Mouse (Mus musculus) forebrain, embryonic 14.5 days (tissue): Measurements from ENCODE around the gene Sh3bp5l. TPM values are rescaled to one million over a fixed set of nuclear protein-coding genes. Genes with fewer than 3 reads are reported as not detected.

Experiments used
- ATAC-seq: fragments of 200-750 bp; cut with Nextera tagmentation; 2 replicates; pipeline ENCODE4 v1.8.0; 2017; ENCODE audit warnings: mild to moderate bottlenecking, moderate library complexity
- DNase-seq: peaks from one replicate; pipeline ENCODE4 v3.0.0-alpha.2; 2015; ENCODE audit warnings: low spot score
- H3K27ac ChIP-seq: fragments of 300-500 bp; sonication (generic); 2 replicates; pipeline ENCODE4 v1.5.1; 2014; ENCODE audit warnings: low read depth, mild to moderate bottlenecking, control low read depth, low read length, moderate library complexity
- H3K27me3 ChIP-seq: fragments of 300-500 bp; sonication (generic); replicated peaks from 2 replicates; pipeline ENCODE4 v1.6.1; 2014; ENCODE audit warnings: low read length, control low read depth, mixed read lengths; ENCODE audit not compliant: control insufficient read depth, insufficient read depth
- H3K36me3 ChIP-seq: fragments of 300-500 bp; sonication (generic); 2 replicates; pipeline ENCODE4 v1.6.1; 2014; ENCODE audit warnings: low read length, control low read depth; ENCODE audit not compliant: control insufficient read depth, insufficient read depth
- H3K4me1 ChIP-seq: fragments of 300-500 bp; sonication (generic); 2 replicates; pipeline ENCODE4 v1.6.1; 2014; ENCODE audit warnings: antibody characterized with exemption, low read length, control low read depth; ENCODE audit not compliant: control insufficient read depth, insufficient read depth
- H3K4me2 ChIP-seq: fragments of 300-500 bp; sonication (generic); 2 replicates; pipeline ENCODE4 v1.6.1; 2014; ENCODE audit warnings: mild to moderate bottlenecking, control low read depth, low read length
- H3K4me3 ChIP-seq: fragments of 300-500 bp; sonication (generic); 2 replicates; pipeline ENCODE4 v1.5.1; 2014; ENCODE audit warnings: low read depth, low read length, control low read depth
- H3K9ac ChIP-seq: fragments of 300-500 bp; sonication (generic); 2 replicates; pipeline ENCODE4 v1.6.1; 2014; ENCODE audit warnings: mild to moderate bottlenecking, low read length, control low read depth, moderate library complexity
- H3K9me3 ChIP-seq: fragments of 300-500 bp; sonication (generic); replicated peaks from 2 replicates; pipeline ENCODE4 v1.6.1; 2016; ENCODE audit warnings: low read length, control low read depth, mixed read lengths; ENCODE audit not compliant: control insufficient read depth
- WGBS: fragments of 180-500 bp; shearing (Covaris S2); extraction: QIAGEN DNeasy Blood & Tissue Kit; methylation state at CpG from one replicate; pipeline ENCODE4 v1.1.7; 2014; 5-methylcytosine and 5-hydroxymethylcytosine counted together
- polyA plus RNA-seq: library from polyadenylated mRNA; unstranded; fragments of >200 nt; fragmentation: Nextera tagmentation; extraction: Ambion mirVana; gene quantifications from 2 replicates; pipeline ENCODE4 v1.2.1, GENCODE M21; 2014

Sh3bp5l gene
- polyA plus RNA-seq, 1 experiment from 2014 or later: 29.5 TPM

DNA sequence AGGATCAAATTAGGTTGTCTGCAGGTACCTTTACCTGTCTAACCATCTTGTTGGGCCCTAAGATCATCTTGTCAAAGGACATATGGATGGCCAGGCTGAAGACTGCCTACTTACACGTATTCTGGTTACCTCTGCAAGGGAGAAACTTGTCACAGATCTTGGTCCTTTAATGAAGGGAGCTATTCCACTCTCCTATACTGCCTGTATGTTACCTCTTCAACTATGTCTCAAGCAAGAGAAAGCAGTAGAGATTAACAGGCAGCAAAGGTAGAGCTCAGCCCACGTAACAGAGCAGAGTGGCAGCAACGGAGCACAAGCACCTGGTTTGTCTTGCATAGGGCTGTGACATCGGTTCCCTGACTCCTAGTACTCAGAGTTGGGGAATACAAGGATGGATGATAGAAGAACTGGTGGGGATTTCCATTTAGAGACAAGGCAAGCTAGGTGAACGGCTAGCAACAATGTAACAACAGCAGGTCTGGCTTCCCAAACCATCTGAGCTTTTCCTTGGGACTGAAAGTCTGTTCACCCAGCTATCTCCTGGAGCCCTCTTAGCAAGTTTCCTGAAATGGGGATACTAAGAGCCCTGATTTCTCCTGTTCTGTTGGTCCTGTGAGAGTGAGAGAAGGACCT, 14.9 kb upstream of the Sh3bp5l start:
- Histone ChIP-seq H3K4me2 (no peak overlapping the region), H3K27ac (no peak overlapping the region), H3K9me3 (no peaks in the 10 kb centered on the region), H3K4me1 (no peaks in the 10 kb centered on the region), H3K27me3 (no peaks in the 10 kb centered on the region), H3K9ac (no peak overlapping the region), H3K36me3 (peaks cover 67% of the 10 kb centered on the region), H3K4me3 (no peak overlapping the region)
- no peak for DNase-seq
- ATAC-seq: no peak
- WGBS: 93% methylated on average over 5 of the region's 5 CpGs

DNA sequence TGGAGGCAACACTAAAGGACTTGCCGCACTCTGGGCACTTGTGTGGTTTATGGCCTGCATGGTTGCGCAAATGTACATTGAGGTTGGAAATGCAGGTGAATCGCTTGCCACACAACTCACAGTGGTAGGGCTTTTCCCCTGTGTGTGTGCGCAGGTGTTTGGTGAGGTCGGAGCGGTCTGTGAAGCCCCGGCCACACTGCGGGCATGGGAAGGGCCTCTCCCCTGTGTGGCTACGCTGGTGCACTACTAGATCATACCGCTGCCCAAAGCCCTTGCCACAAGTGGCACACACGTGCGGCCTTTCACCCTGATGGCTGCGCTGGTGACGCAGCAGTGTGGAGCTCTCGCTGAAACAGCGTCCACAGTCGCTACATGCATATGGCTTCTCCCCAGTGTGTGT, 14.2 kb upstream of the Sh3bp5l start:
- H3K36me3 ChIP-seq: peaks cover 62% of the 10 kb centered on the region
- H3K9me3 ChIP-seq: no peaks in the 10 kb centered on the region
- H3K9ac ChIP-seq: no peak overlapping the region
- no peak overlapping the region for H3K4me3 ChIP-seq
- no peaks in the 10 kb centered on the region for H3K4me1 ChIP-seq
- H3K27me3 ChIP-seq: no peaks in the 10 kb centered on the region
- no peak for ATAC-seq
- no peak overlapping the region for H3K4me2 ChIP-seq
- DNase-seq: no peak
- WGBS: 88% methylated on average over 17 of the region's 17 CpGs
- no peak overlapping the region for H3K27ac ChIP-seq

DNA sequence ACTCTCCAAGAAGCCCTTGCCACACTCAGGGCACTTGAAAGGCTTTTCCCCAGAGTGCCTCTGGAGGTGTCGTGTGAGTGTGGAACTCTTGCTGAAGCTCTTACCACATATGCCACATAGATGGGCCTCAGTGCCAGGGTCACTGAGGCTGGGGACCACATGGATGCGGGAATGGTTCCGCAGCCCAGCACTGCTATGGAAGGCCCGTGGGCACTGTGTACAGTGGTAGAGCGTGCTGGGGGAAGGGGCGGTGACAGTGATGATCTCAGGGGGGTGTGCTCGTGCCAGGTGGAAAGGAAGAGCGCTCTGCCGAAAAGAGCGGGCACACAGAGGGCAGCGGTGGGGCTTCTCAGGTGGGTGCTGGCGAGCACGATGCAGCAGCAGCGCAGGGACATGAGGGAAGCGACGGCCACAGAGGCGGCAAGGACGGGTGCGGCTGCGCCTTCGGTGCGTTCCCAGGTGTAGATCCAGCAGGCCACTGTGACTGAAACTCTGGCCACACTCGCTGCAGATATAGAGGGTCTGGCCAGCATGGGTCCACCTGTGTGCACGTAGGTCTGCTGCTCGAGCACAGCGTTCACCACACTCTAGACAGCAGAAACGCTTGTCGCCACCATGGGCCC, 13.6 kb upstream of the Sh3bp5l start:
- Histone ChIP-seq H3K4me1 (peaks cover 3% of the 10 kb centered on the region; the same call in 1 of the 2 replicates), H3K36me3 (peaks cover 57% of the 10 kb centered on the region), H3K4me3 (no peak overlapping the region), H3K9me3 (no peaks in the 10 kb centered on the region), H3K4me2 (no peak overlapping the region), H3K27ac (no peak overlapping the region), H3K27me3 (no peaks in the 10 kb centered on the region), H3K9ac (no peak overlapping the region)
- 79% methylated on average over 28 of the region's 28 CpGs for WGBS
- no peak for DNase-seq
- no peak for ATAC-seq

DNA sequence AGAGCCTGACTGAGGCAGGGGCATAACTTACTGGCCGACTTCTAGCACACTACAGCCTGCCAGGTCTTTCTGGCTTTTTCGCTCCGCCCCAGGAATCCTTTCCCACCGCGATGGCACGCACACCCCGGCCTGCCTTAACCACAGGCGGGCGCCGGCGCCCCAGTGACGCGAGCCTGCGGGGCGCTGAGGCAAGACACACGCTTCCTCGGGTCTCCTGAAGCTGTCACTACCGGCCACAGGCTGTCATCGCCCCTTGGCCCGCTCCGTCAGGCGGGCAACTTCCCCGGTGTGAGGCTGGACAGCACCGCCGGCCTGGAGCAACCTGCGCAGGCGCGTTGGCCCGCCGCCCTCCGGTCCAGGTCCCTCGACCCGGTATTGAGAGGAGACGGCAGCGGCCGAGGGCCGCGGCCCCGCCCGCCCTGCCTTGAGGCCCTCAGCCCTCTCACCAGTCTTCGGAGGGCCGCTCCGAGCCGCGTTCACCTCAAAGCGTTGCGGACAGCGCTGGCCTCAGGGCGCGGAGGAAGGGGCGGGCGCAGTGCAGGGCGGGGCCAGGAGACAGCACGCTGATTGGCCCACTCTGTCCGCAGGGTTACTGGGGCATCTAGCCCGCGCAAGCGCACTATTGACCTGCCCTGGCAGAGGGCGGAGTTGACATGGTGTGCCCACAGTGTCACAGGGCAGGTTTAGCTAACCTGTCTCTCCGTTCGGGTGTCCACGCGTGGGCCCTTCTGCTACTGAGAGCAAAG, 7.5 kb upstream of the Sh3bp5l start:
- Histone ChIP-seq H3K4me3 (peak overlapping the region; percentile 77), H3K4me2 (peak overlapping the region; percentile 86), H3K9ac (peak overlapping the region; percentile 91), H3K9me3 (no peaks in the 10 kb centered on the region), H3K27me3 (no peaks in the 10 kb centered on the region), H3K36me3 (peaks cover 33% of the 10 kb centered on the region), H3K4me1 (peaks cover 16% of the 10 kb centered on the region), H3K27ac (peak overlapping the region; percentile 94)
- 0% methylated on average over 55 of the region's 63 CpGs for WGBS
- DNase-seq: peak; percentile 96
- ATAC-seq: peak; percentile 99

DNA sequence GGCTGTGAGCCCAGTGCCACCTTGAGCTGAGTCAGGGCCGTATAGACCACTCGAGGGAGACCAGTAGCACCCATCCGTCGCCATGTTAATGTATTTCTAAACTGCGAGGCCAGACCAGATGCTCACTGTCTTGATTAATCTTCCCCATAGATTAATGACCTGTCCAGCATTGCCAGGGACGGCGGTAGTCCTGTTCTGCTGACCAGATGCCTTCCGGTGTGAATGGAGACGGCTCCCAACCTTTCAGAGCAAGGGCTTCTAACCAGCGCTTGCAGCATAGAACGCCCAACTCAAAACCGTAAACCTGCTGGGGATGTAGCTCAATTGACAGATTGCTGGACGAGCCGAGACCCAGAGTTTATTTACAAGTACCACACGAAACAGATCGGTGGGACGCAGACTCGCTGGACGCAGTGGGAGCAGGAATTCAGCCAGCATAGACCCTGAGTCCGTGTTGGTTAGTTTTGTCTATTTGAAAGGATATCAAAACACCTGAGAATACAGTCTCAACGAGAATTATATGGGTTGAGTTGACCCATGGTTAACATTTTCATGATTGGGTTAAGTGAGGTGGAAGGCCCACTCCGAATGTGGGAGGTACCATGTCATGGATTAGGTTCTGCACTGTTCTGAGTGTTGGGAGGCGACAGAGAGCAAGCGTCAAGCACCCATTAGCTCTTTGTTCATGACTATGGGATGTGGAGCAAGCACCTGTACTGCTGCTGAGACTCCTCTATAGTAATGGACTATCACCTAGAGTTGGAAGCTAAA, 6.8 kb upstream of the Sh3bp5l start:
- WGBS: 13% methylated on average over 24 of the region's 24 CpGs
- Histone ChIP-seq H3K36me3 (peaks cover 25% of the 10 kb centered on the region), H3K27me3 (no peaks in the 10 kb centered on the region), H3K27ac (peak overlapping the region; percentile 75), H3K4me2 (peak overlapping the region; percentile 86), H3K4me1 (peaks cover 16% of the 10 kb centered on the region), H3K9me3 (no peaks in the 10 kb centered on the region), H3K9ac (peak overlapping the region; percentile 91), H3K4me3 (peak overlapping the region; percentile 77)
- ATAC-seq (peak; percentile 27), DNase-seq (no peak)

DNA sequence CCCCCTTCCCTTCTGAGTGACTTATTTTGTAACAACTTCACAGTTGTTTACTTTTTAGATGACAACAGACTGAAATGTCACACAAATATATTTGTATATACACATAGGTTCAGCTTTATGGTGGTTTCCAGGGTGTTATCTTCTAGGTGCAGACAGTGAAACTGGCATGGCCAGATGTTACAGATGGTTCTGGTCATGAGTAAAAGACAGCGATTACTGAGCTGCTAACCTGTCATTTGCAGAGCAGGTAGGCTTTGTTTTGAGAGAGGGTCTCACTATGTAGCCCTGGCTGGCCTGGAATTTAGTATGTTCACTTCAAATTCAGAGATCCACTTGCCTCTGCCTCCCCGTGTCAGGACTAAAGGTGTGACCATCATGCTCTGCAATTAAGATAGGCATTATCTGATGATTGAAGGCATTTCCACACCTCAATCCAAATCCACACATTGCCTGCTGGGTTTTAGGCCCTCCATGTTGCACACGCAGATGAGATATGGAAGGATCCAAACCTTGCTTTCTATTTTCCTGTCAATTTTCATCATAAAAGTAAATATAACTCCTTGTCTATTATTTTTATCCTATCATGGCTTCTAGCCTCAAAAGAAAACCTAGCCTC, 5.8 kb upstream of the Sh3bp5l start:
- H3K4me1 ChIP-seq: peaks cover 25% of the 10 kb centered on the region
- H3K4me2 ChIP-seq: no peak overlapping the region
- no peaks in the 10 kb centered on the region for H3K27me3 ChIP-seq
- H3K4me3 ChIP-seq: no peak overlapping the region
- ATAC-seq (no peak), DNase-seq (no peak)
- peaks cover 18% of the 10 kb centered on the region for H3K36me3 ChIP-seq
- H3K27ac ChIP-seq: no peak overlapping the region
- 85% methylated on average over 3 of the region's 3 CpGs for WGBS
- H3K9me3 ChIP-seq: no peaks in the 10 kb centered on the region
- no peak overlapping the region for H3K9ac ChIP-seq

DNA sequence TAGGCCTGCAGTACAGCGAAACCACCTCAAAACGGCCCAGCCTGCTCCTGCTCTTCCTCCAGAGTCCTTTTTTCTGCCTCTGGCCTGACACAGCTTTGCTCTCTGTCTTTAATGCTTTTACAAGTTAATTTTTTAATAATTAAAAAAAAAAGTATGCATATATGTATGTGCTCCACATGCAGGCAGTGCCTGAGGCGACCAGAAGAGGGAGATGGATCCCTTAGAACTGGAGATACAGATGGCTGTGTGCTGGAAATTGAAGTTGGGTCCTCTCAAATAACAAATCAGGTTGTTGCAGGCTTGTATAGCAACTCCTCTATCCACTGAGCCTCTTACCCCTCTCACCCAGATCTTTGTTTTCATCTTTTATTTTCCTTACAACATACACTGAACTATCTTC, 3.7 kb upstream of the Sh3bp5l start:
- no peak overlapping the region for H3K4me2 ChIP-seq

DNA sequence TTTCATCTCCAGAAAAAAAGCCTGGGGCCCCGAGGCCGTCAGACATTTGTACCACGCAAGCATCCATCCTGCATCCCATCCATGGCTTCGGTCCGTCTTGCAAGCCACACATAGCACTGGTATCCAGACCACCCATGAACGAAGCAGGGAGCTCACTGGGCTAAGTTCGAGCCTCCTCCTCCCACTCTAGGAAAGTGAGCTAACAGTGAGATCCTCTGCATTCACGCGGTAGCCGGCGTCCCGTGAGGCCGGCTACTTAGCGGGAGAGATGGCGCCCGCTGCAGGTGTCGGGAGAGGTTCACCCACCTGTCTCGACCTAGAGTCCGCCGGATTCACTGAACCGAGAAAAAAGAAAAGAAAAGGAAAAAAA, 633 bp upstream of the Sh3bp5l start:
- no peak for DNase-seq
- peak; percentile 35 for ATAC-seq
- H3K9me3 ChIP-seq: no peaks in the 10 kb centered on the region
- 0% methylated on average over 21 of the region's 21 CpGs for WGBS
- peak overlapping the region; percentile 77 for H3K9ac ChIP-seq
- H3K4me3 ChIP-seq: peak overlapping the region; percentile 86
- H3K4me2 ChIP-seq: peak overlapping the region; percentile 90
- no peaks in the 10 kb centered on the region for H3K27me3 ChIP-seq
- H3K27ac ChIP-seq: peak overlapping the region; percentile 60; the same call in 1 of the 2 replicates
- peaks cover 30% of the 10 kb centered on the region for H3K36me3 ChIP-seq
- peaks cover 23% of the 10 kb centered on the region for H3K4me1 ChIP-seq

More for the DNA sequence above, 3.7 kb upstream of the Sh3bp5l start:
- Histone ChIP-seq H3K9me3 (no peaks in the 10 kb centered on the region), H3K27me3 (no peaks in the 10 kb centered on the region), H3K9ac (no peak overlapping the region), H3K36me3 (peaks cover 11% of the 10 kb centered on the region), H3K27ac (no peak overlapping the region), H3K4me1 (peaks cover 31% of the 10 kb centered on the region), H3K4me3 (no peak overlapping the region)
- DNase-seq: no peak
- no peak for ATAC-seq
- WGBS: 94% methylated on average over 3 of the region's 3 CpGs
